Mouse (Mus musculus) heart, adult 11 months (tissue): Measurements from ENCODE around the gene Vav3.

Experiments used
- DNase-seq: peaks from one replicate; pipeline ENCODE4 v3.0.0; 2022

The Vav3 gene

DNA sequence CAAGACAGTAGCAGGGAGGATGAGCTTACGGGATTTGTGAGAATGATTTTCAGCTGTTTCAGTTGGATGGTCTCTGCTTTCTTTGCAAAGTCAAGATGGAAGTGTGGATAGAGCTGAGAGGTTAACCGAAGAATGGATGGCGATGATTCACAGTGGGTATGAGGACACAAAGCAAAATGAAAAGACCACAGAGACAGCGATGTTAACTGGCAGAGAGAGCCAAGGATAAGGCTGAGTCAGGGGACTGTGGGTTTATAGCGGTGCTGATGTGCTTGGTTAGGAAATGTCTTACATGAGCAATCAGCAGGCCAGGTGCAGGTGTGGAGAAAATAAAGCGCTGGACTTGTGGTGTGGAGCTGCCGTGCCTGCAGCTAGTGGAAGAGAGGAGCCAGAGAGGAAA, 371.3 kb downstream of the Vav3 start:
- DNase-seq = no peak

GRCm38 (mm10) chr3:109714476-109714875, 374.0 kb downstream of the Vav3 start:
- DNase-seq = no peak

DNA sequence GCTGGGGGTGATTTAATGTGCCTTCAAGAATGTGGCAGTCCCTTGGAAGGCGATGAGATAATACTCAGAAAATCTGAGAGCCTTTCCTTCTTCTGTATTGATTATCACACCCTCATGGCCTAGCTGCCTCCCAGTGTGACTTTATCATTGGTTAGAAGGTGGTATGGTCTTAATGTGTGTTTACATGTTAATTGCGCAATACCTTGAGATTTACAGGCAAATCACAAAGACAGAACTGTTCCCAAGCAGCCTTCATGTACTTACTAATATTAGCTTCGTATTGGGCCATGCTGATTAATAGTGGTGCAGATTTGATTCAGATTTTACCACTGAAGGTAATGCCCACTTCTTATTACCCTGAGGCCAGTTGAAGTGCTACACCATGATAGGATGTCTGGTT, 381.3 kb downstream of the Vav3 start:
- DNase-seq = no peak

DNA sequence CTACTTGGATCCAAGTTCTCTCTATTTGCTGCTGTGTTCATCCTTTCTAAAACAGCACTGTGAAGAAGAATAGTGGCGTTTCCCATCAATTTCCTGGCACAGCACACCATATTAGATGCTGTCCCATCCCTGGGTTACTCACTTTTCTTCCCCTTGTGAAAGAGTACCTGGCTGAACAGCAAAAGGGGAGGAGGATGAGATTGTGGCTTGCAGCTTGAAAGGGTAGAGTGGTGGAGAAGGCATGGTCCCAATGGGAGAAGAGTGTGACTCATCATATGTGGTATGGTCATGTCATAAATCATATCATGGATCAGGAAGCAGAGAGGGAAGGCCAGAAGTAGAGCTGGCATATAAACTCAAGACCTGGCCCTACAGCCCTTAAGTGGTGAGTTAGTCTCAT, 386.3 kb downstream of the Vav3 start:
- no peak for DNase-seq

GRCm38 (mm10) chr3:109731592-109732230, 391.3 kb downstream of the Vav3 start:
- no peak for DNase-seq

- no peak for DNase-seq
These were observed 392.1 kb downstream of the Vav3 start for GRCm38 (mm10) chr3:109732327-109733182.
